Mouse (Mus musculus) stomach, postnatal 0 days (tissue): ENCODE measurements around the gene Oca2.

Source experiments
- CTCF ChIP-seq: IDR thresholded peaks from 2 replicates; pipeline ENCODE4 v1.5.1; 2016; ENCODE audit warnings: antibody characterized with exemption, low read depth, mild to moderate bottlenecking, moderate library complexity
- EP300 ChIP-seq: optimal IDR thresholded peaks from 2 replicates; pipeline ENCODE3; 2016; ENCODE audit warnings: antibody characterized with exemption

DNA sequence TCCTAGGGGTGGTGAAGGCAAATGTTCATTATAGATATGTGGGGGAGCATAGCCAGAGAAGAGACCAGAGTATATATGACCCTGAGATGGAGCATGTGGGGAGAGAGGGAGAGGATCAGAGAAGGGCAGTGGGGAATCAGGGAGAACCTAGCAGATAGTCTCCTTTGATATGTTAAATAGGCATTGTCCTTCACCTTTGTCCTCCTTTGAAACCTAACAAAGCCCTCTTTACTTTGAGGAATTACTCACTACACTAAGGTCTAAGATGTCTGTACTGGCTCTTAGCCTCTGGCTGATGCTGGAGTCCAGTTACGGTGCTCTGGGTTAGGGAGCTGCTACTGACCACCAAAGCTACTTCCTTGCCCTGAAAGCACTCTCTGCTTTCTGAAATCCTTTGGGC, 279.0 kb downstream of the Oca2 start:
- no peak for TF ChIP-seq EP300
- TF ChIP-seq CTCF: no peak
